Mouse (Mus musculus): ENCODE results near the gene Trnp1. TPM values are rescaled to one million over a fixed set of nuclear protein-coding genes. Genes with fewer than 3 reads are reported as not detected.

Gene Trnp1
- polyA plus RNA-seq, 1 experiment from 2014 or later = 1.4 TPM

DNA sequence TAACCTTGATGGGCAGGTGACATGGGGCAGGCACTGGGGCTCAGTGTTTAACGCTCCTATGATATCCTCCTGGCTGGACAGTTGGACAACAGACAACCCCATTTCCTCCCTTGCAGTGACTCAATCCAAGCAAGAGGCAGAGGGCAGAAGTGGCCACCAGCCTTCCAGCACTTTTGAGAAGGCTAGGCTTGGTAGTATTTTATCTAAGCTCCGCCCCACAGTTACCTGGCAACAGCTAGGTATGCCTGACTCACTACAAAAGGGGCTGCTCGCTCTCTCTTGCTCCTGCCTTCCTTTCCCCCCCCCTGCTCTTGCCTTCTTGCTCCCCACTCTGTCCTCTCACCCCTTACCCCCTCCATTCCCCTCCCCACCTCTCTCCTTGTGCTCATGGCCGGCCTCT, 37.0 kb downstream of the Trnp1 start:
- ATAC-seq (replicated peaks; ENCODE audit: insufficient number of reproducible peaks, low FRiP score, low TSS enrichment) = no peak
- H3K9me3 ChIP-seq (replicated peaks; ENCODE audit: control insufficient read depth, low read length) = no peaks in the 10 kb centered on the region
- no peak overlapping the region for H3K4me3 ChIP-seq (ENCODE audit: low read depth, low read length)
- H3K36me3 ChIP-seq (ENCODE audit: control insufficient read depth, insufficient read depth, low read length) = no peaks in the 10 kb centered on the region
- 64% methylated on average over 4 of the region's 4 CpGs for WGBS (ENCODE audit: insufficient replicate concordance)
- no peak overlapping the region for H3K27ac ChIP-seq (ENCODE audit: low read depth, low read length)
- H3K4me1 ChIP-seq (ENCODE audit: control insufficient read depth, insufficient read depth, low read length) = peaks cover 15% of the 10 kb centered on the region
- H3K9ac ChIP-seq (ENCODE audit: low read depth, low read length) = no peak overlapping the region
- no peak overlapping the region for H3K4me2 ChIP-seq
- H3K27me3 ChIP-seq (ENCODE audit: control insufficient read depth, insufficient read depth, low read length) = no peaks in the 10 kb centered on the region

DNA sequence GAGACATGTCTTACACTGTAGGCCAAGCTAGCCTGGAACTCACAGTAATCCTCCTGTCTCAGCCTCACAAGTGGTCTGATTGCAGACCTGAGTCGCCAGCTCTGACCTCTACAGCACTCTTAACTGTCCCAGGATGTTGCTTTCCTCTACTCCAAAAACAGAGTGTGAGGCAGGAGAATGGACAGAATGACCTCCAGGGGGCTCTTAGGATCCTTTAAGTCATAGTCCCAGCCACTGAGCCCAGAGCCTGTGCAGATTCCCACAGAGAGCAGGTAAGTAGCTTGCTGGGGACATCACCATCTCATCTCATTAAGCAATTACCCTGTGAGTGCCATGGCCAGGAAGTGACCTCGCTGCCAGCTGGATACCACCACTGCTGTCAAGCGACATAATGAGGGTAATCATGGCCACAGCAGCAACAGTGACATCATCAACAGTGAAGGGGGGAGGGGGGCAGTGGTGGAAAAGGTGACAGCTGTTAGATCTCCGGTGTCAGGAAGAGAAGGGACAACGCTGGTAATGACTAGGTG, 37.5 kb downstream of the Trnp1 start:
- 43% methylated on average over 5 of the region's 5 CpGs for WGBS (ENCODE audit: insufficient replicate concordance)
- no peak overlapping the region for H3K27ac ChIP-seq (ENCODE audit: low read depth, low read length)
- no peaks in the 10 kb centered on the region for H3K36me3 ChIP-seq (ENCODE audit: control insufficient read depth, insufficient read depth, low read length)
- H3K4me2 ChIP-seq = no peak overlapping the region
- no peaks in the 10 kb centered on the region for H3K27me3 ChIP-seq (ENCODE audit: control insufficient read depth, insufficient read depth, low read length)
- no peak for ATAC-seq (replicated peaks; ENCODE audit: insufficient number of reproducible peaks, low FRiP score, low TSS enrichment)
- peaks cover 15% of the 10 kb centered on the region for H3K4me1 ChIP-seq (ENCODE audit: control insufficient read depth, insufficient read depth, low read length)
- H3K4me3 ChIP-seq (ENCODE audit: low read depth, low read length) = no peak overlapping the region
- no peak overlapping the region for H3K9ac ChIP-seq (ENCODE audit: low read depth, low read length)
- no peaks in the 10 kb centered on the region for H3K9me3 ChIP-seq (replicated peaks; ENCODE audit: control insufficient read depth, low read length)

DNA sequence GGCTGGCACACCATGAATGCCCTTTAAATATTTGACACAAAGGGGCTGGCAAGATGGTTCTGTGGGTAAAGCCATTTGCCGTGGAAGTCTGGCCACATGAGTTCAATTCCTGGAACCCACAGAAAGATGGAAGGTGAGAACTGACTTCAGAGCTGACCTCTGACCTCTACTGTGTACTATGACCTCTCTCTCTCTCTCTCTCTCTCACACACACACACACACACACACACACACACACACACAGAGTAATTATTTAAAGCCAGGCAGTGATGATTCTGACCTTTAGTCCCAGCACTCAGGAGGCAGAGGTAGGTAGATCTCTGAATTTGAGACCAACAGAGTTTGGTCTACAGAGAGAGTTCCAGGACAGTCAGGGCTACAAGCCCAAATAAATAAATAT, 38.3 kb downstream of the Trnp1 start:
- Histone ChIP-seq H3K36me3 (ENCODE audit: control insufficient read depth, insufficient read depth, low read length) (no peaks in the 10 kb centered on the region), H3K4me3 (ENCODE audit: low read depth, low read length) (no peak overlapping the region), H3K9ac (ENCODE audit: low read depth, low read length) (no peak overlapping the region), H3K9me3 (replicated peaks; ENCODE audit: control insufficient read depth, low read length) (no peaks in the 10 kb centered on the region), H3K27ac (ENCODE audit: low read depth, low read length) (no peak overlapping the region), H3K27me3 (ENCODE audit: control insufficient read depth, insufficient read depth, low read length) (no peaks in the 10 kb centered on the region), H3K4me1 (ENCODE audit: control insufficient read depth, insufficient read depth, low read length) (peaks cover 15% of the 10 kb centered on the region), H3K4me2 (no peak overlapping the region)
- no peak for ATAC-seq (replicated peaks; ENCODE audit: insufficient number of reproducible peaks, low FRiP score, low TSS enrichment)
- WGBS (ENCODE audit: insufficient replicate concordance) = 74% methylated on average over 1 of the region's 1 CpGs

DNA sequence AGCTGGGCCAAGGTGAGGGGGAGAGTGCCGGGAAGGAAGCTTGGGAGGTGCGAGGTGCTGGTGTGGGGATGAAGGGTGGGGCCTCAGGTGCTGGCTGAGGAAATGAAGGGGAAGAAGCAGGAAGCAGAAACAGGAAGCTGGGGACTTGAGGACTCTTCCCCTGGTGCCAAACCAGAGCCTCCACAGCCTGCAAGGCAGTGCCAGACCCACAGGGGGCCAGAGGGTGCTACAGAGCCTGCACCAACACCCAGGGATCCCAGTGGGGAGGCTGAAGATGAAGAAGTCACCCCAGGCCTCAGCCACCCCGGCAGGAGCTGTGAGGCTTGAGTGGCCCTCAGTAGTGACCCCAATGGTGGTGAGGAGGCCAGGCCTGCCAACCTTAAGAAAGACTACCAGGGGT, 40.3 kb downstream of the Trnp1 start:
- H3K9me3 ChIP-seq (replicated peaks; ENCODE audit: control insufficient read depth, low read length) = no peaks in the 10 kb centered on the region
- no peak overlapping the region for H3K4me3 ChIP-seq (ENCODE audit: low read depth, low read length)
- ATAC-seq (replicated peaks; ENCODE audit: insufficient number of reproducible peaks, low FRiP score, low TSS enrichment) = no peak
- no peaks in the 10 kb centered on the region for H3K27me3 ChIP-seq (ENCODE audit: control insufficient read depth, insufficient read depth, low read length)
- H3K4me1 ChIP-seq (ENCODE audit: control insufficient read depth, insufficient read depth, low read length) = peaks cover 11% of the 10 kb centered on the region
- H3K4me2 ChIP-seq = no peak overlapping the region
- WGBS (ENCODE audit: insufficient replicate concordance) = 54% methylated on average over 3 of the region's 3 CpGs
- no peak overlapping the region for H3K9ac ChIP-seq (ENCODE audit: low read depth, low read length)
- H3K27ac ChIP-seq (ENCODE audit: low read depth, low read length) = no peak overlapping the region
- no peaks in the 10 kb centered on the region for H3K36me3 ChIP-seq (ENCODE audit: control insufficient read depth, insufficient read depth, low read length)

DNA sequence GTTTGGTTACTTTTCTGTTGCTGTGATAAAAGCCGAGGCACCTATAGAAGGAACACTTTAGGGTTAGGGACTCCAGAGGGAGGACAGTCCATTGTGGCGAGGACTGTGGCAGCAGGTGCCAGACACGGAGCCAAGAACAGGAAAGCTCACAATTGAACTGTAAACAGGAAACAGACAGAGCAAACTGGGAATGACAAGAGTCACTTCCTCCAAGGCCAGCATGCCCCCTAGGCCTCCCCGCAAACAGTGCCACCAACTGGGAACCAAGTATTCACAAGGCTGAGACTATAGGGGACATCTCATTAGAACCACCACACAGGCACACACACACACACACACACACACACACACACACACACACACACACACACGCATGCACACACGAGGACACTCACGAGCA, 45.9 kb downstream of the Trnp1 start:
- no peaks in the 10 kb centered on the region for H3K27me3 ChIP-seq (ENCODE audit: control insufficient read depth, insufficient read depth, low read length)
- H3K36me3 ChIP-seq (ENCODE audit: control insufficient read depth, insufficient read depth, low read length) = no peaks in the 10 kb centered on the region
- no peak overlapping the region for H3K4me2 ChIP-seq
- no peak overlapping the region for H3K4me3 ChIP-seq (ENCODE audit: low read depth, low read length)
- no peak for ATAC-seq (replicated peaks; ENCODE audit: insufficient number of reproducible peaks, low FRiP score, low TSS enrichment)
- no peak overlapping the region for H3K27ac ChIP-seq (ENCODE audit: low read depth, low read length)
- H3K9me3 ChIP-seq (replicated peaks; ENCODE audit: control insufficient read depth, low read length) = no peaks in the 10 kb centered on the region
- H3K9ac ChIP-seq (ENCODE audit: low read depth, low read length) = no peak overlapping the region
- WGBS (ENCODE audit: insufficient replicate concordance) = 66% methylated on average over 6 of the region's 7 CpGs
- H3K4me1 ChIP-seq (ENCODE audit: control insufficient read depth, insufficient read depth, low read length) = no peaks in the 10 kb centered on the region; the same call in 1 of the 2 replicates

DNA sequence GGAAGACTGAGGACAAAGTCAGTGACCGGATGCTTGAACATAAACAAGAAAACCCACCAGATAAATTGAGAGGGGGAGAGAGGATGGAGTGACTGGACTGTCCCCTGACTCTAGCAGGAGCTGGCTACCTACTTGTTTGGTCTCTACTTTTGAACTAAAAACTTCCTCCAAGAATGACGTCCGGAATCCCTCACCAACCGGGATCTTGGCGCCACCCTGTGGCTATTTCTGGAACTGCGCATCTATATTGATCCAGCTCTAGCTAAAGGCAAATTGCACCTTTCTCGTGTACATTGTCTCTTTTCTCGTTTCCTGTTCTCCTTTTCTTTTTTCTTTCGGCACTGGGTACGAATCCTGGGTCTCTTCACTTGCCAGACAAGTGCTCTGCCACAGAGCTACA, 46.8 kb downstream of the Trnp1 start:
- H3K27ac ChIP-seq (ENCODE audit: low read depth, low read length) = no peak overlapping the region
- H3K36me3 ChIP-seq (ENCODE audit: control insufficient read depth, insufficient read depth, low read length) = no peaks in the 10 kb centered on the region
- H3K4me1 ChIP-seq (ENCODE audit: control insufficient read depth, insufficient read depth, low read length) = no peaks in the 10 kb centered on the region; the same call in 1 of the 2 replicates
- no peak overlapping the region for H3K4me2 ChIP-seq
- H3K4me3 ChIP-seq (ENCODE audit: low read depth, low read length) = no peak overlapping the region
- H3K27me3 ChIP-seq (ENCODE audit: control insufficient read depth, insufficient read depth, low read length) = no peaks in the 10 kb centered on the region
- H3K9ac ChIP-seq (ENCODE audit: low read depth, low read length) = no peak overlapping the region
- no peak for ATAC-seq (replicated peaks; ENCODE audit: insufficient number of reproducible peaks, low FRiP score, low TSS enrichment)
- WGBS (ENCODE audit: insufficient replicate concordance) = 8% methylated on average over 10 of the region's 10 CpGs
- H3K9me3 ChIP-seq (replicated peaks; ENCODE audit: control insufficient read depth, low read length) = no peaks in the 10 kb centered on the region

DNA sequence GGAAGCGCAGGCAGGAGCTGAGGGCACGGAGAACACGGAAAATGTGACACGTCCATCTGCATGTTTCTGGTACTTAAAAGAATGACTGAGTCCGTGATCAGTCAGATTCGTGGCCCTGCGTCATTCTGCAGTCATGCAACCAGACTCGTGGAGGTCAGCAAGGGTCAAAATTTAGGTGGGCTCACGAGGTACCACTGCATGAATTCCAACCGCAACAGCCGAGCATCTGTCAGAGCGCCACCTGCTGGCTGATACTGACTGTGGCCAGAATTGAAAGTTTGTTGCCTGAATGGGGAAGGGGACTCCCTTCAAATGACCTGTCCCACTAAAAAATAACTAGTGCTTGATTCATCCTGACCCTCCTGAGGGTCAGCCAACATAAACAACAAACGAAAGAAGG, 48.6 kb downstream of the Trnp1 start:
- Histone ChIP-seq H3K4me1 (ENCODE audit: control insufficient read depth, insufficient read depth, low read length) (no peaks in the 10 kb centered on the region; the same call in 1 of the 2 replicates), H3K27me3 (ENCODE audit: control insufficient read depth, insufficient read depth, low read length) (no peaks in the 10 kb centered on the region), H3K27ac (ENCODE audit: low read depth, low read length) (no peak overlapping the region), H3K36me3 (ENCODE audit: control insufficient read depth, insufficient read depth, low read length) (no peaks in the 10 kb centered on the region), H3K4me3 (ENCODE audit: low read depth, low read length) (no peak overlapping the region), H3K9me3 (replicated peaks; ENCODE audit: control insufficient read depth, low read length) (no peaks in the 10 kb centered on the region), H3K9ac (ENCODE audit: low read depth, low read length) (no peak overlapping the region), H3K4me2 (peak overlapping the region; percentile 31)
- no peak for ATAC-seq (replicated peaks; ENCODE audit: insufficient number of reproducible peaks, low FRiP score, low TSS enrichment)
- WGBS (ENCODE audit: insufficient replicate concordance) = 19% methylated on average over 13 of the region's 13 CpGs

DNA sequence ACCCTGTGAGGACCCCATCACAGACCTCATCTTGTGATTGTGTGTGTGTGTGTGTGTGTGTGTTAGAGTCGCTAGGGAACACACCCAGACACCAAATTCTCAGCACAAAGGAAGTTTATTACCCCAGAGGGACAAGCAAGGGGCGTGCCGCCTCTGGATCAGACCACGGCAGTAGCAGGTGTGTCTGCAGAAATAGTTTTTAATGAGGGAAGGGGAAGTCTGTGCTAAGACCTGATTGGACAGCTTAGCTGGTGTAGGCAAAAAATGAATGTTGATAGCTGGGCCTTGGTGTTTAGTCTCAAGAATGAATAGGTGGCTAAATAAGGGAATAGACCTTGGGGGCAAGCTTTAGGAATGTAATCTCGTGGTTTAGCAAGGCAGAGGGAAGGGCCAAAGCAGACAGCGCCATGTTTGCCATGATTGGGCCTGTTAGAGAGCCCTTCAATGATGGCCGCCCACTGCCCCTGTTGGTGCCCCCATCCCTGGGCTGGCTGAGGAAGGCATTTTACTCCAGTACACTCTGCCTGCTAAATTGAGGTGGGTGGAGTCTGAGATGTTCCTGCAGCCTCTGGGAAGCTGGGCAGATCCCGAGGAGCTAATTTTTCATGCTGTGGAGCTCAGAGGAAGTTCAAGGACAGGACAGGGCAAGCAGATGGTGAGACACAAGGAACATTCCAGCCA, 49.5 kb downstream of the Trnp1 start:
- no peak overlapping the region for H3K27ac ChIP-seq (ENCODE audit: low read depth, low read length)
- ATAC-seq (replicated peaks; ENCODE audit: insufficient number of reproducible peaks, low FRiP score, low TSS enrichment) = no peak
- no peaks in the 10 kb centered on the region for H3K9me3 ChIP-seq (replicated peaks; ENCODE audit: control insufficient read depth, low read length)
- no peaks in the 10 kb centered on the region for H3K36me3 ChIP-seq (ENCODE audit: control insufficient read depth, insufficient read depth, low read length)
- 75% methylated on average over 8 of the region's 8 CpGs for WGBS (ENCODE audit: insufficient replicate concordance)
- H3K27me3 ChIP-seq (ENCODE audit: control insufficient read depth, insufficient read depth, low read length) = no peaks in the 10 kb centered on the region
- no peak overlapping the region for H3K4me2 ChIP-seq
- no peak overlapping the region for H3K9ac ChIP-seq (ENCODE audit: low read depth, low read length)
- no peaks in the 10 kb centered on the region; the same call in 1 of the 2 replicates for H3K4me1 ChIP-seq (ENCODE audit: control insufficient read depth, insufficient read depth, low read length)
- no peak overlapping the region for H3K4me3 ChIP-seq (ENCODE audit: low read depth, low read length)

DNA sequence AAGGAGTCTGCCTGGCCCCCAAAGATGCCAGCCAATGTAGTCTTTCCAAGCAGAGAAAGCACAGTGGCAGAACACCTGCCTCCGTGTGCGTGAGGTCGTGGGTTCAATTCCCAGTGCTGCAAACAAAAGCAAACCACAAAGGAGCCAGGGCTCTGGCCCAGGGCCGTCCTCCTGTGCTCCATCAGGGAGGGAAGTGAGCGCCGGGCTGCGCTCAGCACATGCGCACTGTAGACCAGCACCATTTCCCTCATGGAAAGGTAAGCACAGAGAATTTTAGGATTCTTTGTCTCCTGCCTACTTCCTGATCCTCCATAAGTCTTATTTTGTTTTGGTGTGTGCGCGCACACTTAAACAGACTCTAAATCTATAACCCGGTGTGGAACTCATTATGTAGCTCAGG, 50.4 kb downstream of the Trnp1 start:
- 81% methylated on average over 11 of the region's 11 CpGs for WGBS (ENCODE audit: insufficient replicate concordance)
- ATAC-seq (replicated peaks; ENCODE audit: insufficient number of reproducible peaks, low FRiP score, low TSS enrichment) = no peak

More for the DNA sequence above, 50.4 kb downstream of the Trnp1 start:
- Histone ChIP-seq H3K4me1 (ENCODE audit: control insufficient read depth, insufficient read depth, low read length) (no peaks in the 10 kb centered on the region; the same call in 1 of the 2 replicates), H3K9me3 (replicated peaks; ENCODE audit: control insufficient read depth, low read length) (no peaks in the 10 kb centered on the region), H3K4me3 (ENCODE audit: low read depth, low read length) (no peak overlapping the region), H3K27ac (ENCODE audit: low read depth, low read length) (no peak overlapping the region), H3K36me3 (ENCODE audit: control insufficient read depth, insufficient read depth, low read length) (no peaks in the 10 kb centered on the region), H3K27me3 (ENCODE audit: control insufficient read depth, insufficient read depth, low read length) (no peaks in the 10 kb centered on the region), H3K4me2 (no peak overlapping the region), H3K9ac (ENCODE audit: low read depth, low read length) (no peak overlapping the region)

Data from heart, embryonic 11.5 days (tissue).